Mouse (Mus musculus) kidney, adult 2 months (tissue): ENCODE measurements at regions not wholly inside any gene's neighbourhood (a gene's known extent, or its start where the extent isn't known, plus 50 kb on each side); places are given as distances from the start of the nearest gene placed in this dataset.

Experiments
- CTCF ChIP-seq: fragments of 200-500 bp; conservative IDR thresholded peaks from 2 replicates; pipeline ENCODE4 v1.5.1; 2011; ENCODE audit warnings: low read depth, mild to moderate bottlenecking, control low read depth, low read length, moderate library complexity, mixed read lengths; ENCODE audit not compliant: insufficient read depth, insufficient read length
- POLR2A ChIP-seq: fragments of 200-500 bp; IDR thresholded peaks from one replicate; pipeline ENCODE4 v1.6.1; 2011; ENCODE audit warnings: low read depth, low read length, control low read depth

DNA sequence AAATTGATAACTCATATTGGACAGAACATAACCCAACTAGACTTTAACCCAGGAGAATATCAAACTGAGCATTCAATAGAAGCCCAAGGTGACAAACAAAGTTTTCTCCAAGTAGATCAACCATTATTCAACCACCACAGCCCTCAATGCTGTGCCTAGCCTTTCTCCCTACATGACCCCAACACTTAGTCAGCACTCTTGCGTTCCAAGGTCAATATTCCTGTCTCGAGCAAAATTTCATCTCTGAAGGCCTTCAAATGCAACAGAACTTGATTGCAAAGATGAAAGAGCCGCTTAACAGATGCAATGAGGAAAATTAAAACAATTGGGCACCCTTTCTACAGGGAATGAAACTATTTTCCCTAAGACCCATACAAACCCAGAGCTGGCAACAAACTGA is 485.1 kb downstream of the Synb start:
- TF ChIP-seq CTCF = no peak
- no peak for TF ChIP-seq POLR2A
